Mouse (Mus musculus) forebrain, embryonic 14.5 days (tissue): ENCODE data around the gene 4930590J08Rik. TPM values are rescaled to one million over a fixed set of nuclear protein-coding genes. Genes with fewer than 3 reads are reported as not detected.
A peak's percentile ranks its signal among the peaks of the same experiment; 100 is the strongest.

Experiments used
- ATAC-seq: fragments of 200-750 bp; cut with Nextera tagmentation; 2 replicates; pipeline ENCODE4 v1.8.0; 2017; ENCODE audit warnings: mild to moderate bottlenecking, moderate library complexity
- DNase-seq: peaks from one replicate; pipeline ENCODE4 v3.0.0-alpha.2; 2015; ENCODE audit warnings: low spot score
- H3K27ac ChIP-seq: fragments of 300-500 bp; sonication (generic); 2 replicates; pipeline ENCODE4 v1.5.1; 2014; ENCODE audit warnings: low read depth, mild to moderate bottlenecking, control low read depth, low read length, moderate library complexity
- H3K27me3 ChIP-seq: fragments of 300-500 bp; sonication (generic); replicated peaks from 2 replicates; pipeline ENCODE4 v1.6.1; 2014; ENCODE audit warnings: low read length, control low read depth, mixed read lengths; ENCODE audit not compliant: control insufficient read depth, insufficient read depth
- H3K36me3 ChIP-seq: fragments of 300-500 bp; sonication (generic); 2 replicates; pipeline ENCODE4 v1.6.1; 2014; ENCODE audit warnings: low read length, control low read depth; ENCODE audit not compliant: control insufficient read depth, insufficient read depth
- H3K4me1 ChIP-seq: fragments of 300-500 bp; sonication (generic); 2 replicates; pipeline ENCODE4 v1.6.1; 2014; ENCODE audit warnings: antibody characterized with exemption, low read length, control low read depth; ENCODE audit not compliant: control insufficient read depth, insufficient read depth
- H3K4me2 ChIP-seq: fragments of 300-500 bp; sonication (generic); 2 replicates; pipeline ENCODE4 v1.6.1; 2014; ENCODE audit warnings: mild to moderate bottlenecking, control low read depth, low read length
- H3K4me3 ChIP-seq: fragments of 300-500 bp; sonication (generic); 2 replicates; pipeline ENCODE4 v1.5.1; 2014; ENCODE audit warnings: low read depth, low read length, control low read depth
- H3K9ac ChIP-seq: fragments of 300-500 bp; sonication (generic); 2 replicates; pipeline ENCODE4 v1.6.1; 2014; ENCODE audit warnings: mild to moderate bottlenecking, low read length, control low read depth, moderate library complexity
- H3K9me3 ChIP-seq: fragments of 300-500 bp; sonication (generic); replicated peaks from 2 replicates; pipeline ENCODE4 v1.6.1; 2016; ENCODE audit warnings: low read length, control low read depth, mixed read lengths; ENCODE audit not compliant: control insufficient read depth
- WGBS: fragments of 180-500 bp; shearing (Covaris S2); extraction: QIAGEN DNeasy Blood & Tissue Kit; methylation state at CpG from one replicate; pipeline ENCODE4 v1.1.7; 2014; 5-methylcytosine and 5-hydroxymethylcytosine counted together
- polyA plus RNA-seq: library from polyadenylated mRNA; unstranded; fragments of >200 nt; fragmentation: Nextera tagmentation; extraction: Ambion mirVana; gene quantifications from 2 replicates; pipeline ENCODE4 v1.2.1, GENCODE M21; 2014

The 4930590J08Rik gene
- polyA plus RNA-seq, 1 experiment from 2014 or later, result 0.70 TPM

DNA sequence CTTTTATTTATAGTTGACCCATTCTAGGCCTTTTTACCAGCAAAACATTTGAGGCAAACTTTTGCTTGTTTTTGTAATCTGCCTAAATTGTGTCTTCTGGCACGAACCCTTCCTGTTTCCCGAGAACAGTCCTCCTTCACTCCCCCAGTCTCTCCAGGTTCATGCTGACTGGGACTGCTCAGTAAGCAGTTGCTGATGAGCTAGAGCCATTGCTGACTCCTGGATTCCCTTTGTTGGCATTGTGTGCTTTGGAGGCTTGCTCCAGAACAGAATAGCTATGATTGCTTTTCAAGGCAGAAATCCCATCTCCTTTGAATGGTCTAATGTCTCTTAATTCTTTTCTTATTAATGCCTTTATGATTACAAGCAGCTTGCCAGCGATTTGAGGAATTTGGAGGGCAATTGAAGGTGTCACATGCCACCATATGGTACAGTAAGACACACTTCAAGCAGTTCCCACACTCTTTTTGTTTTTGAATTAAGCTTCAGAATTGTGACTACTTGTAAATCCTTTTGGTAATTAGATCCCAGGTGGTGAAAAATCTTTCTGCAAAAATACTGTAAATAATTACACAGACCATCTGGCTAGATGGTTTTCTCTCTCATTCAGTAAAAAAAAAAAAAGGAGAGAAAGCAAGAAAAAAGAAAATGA, 13.2 kb upstream of the 4930590J08Rik start:
- Histone ChIP-seq H3K27ac (no peak overlapping the region), H3K4me3 (no peak overlapping the region), H3K4me2 (no peak overlapping the region), H3K9me3 (no peaks in the 10 kb centered on the region), H3K4me1 (no peaks in the 10 kb centered on the region), H3K27me3 (no peaks in the 10 kb centered on the region), H3K36me3 (peaks cover 84% of the 10 kb centered on the region), H3K9ac (no peak overlapping the region)
- peak; percentile 79 for DNase-seq
- ATAC-seq, result peak; percentile 50; the same call in 1 of the 2 replicates
- 57% methylated on average over 3 of the region's 3 CpGs for WGBS

DNA sequence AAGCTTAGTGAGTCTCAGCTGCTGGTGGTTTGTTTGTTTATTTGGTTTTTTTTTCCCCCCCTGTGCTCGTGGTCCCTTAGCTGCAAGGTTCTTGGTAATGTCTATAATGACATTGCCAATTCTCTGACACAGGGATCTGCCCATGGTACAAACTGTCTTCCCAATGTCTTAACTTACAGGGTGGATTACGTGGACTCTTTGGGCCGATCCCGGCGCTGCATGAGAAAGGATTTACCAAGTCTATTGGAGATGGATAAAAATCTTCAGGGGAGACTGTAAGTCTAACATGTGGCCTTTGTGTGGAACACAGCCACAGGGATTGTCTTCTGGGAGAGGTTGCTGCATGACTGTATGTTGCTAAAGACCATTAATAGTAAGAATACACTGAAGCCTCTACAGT, 12.0 kb upstream of the 4930590J08Rik start:
- ATAC-seq (no peak), DNase-seq (no peak)
- no peak overlapping the region for H3K4me2 ChIP-seq
- H3K27ac ChIP-seq, result no peak overlapping the region
- H3K9ac ChIP-seq, result no peak overlapping the region
- no peaks in the 10 kb centered on the region for H3K9me3 ChIP-seq
- 92% methylated on average over 5 of the region's 5 CpGs for WGBS
- H3K27me3 ChIP-seq, result no peaks in the 10 kb centered on the region
- H3K4me3 ChIP-seq, result no peak overlapping the region
- H3K4me1 ChIP-seq, result no peaks in the 10 kb centered on the region
- H3K36me3 ChIP-seq, result peaks cover 87% of the 10 kb centered on the region

DNA sequence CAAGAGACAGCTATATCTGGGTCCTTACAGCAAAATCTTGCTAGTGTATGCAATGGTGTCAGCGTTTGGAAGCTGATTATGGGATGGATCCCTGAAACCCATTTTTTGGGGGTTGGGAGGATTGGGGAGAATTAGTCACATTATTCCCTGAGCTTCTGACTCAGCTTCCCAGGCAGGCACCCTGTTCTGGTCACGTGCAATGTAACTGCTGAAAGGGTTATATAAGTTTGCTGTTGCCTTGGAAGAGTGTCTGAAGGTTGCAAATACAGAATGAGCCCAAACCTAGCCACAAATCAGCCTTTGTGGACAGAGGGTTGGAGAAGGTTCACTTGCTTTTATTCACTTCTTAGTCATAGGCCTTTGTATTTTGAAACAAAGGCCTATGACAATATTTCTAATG, 10.8 kb upstream of the 4930590J08Rik start:
- no peak for ATAC-seq
- DNase-seq, result no peak

DNA sequence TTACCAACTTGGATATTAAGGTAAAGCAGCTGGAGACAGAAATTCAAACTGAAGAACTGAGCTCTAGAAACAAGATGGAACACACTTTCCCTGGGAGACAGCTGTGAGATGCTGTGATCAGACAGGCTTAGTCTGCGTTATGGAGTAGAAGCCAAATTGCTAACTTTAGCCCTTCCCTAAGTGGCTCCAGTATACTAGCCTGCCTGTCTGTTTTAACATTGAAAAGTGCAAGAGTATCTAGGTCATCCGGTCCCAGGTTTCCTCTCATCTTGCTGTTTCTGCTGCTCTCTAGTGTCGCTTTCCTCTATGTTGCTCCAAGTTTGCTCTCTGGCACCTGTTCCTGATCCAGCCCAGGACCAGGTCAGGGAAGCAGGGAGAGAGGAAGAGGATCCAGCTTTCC, 5.8 kb upstream of the 4930590J08Rik start:
- H3K27ac ChIP-seq, result no peak overlapping the region
- no peak for ATAC-seq
- WGBS, result 95% methylated on average over 3 of the region's 3 CpGs
- H3K36me3 ChIP-seq, result peaks cover 92% of the 10 kb centered on the region
- no peaks in the 10 kb centered on the region for H3K9me3 ChIP-seq
- no peak overlapping the region for H3K4me3 ChIP-seq
- H3K27me3 ChIP-seq, result no peaks in the 10 kb centered on the region
- no peak for DNase-seq
- no peaks in the 10 kb centered on the region for H3K4me1 ChIP-seq
- no peak overlapping the region for H3K9ac ChIP-seq
- H3K4me2 ChIP-seq, result no peak overlapping the region

More for the DNA sequence above, 10.8 kb upstream of the 4930590J08Rik start:
- no peaks in the 10 kb centered on the region for H3K27me3 ChIP-seq
- no peaks in the 10 kb centered on the region for H3K9me3 ChIP-seq
- H3K36me3 ChIP-seq, result peaks cover 86% of the 10 kb centered on the region
- WGBS, result 96% methylated on average over 2 of the region's 2 CpGs
- H3K4me1 ChIP-seq, result no peaks in the 10 kb centered on the region
- H3K27ac ChIP-seq, result no peak overlapping the region
- H3K9ac ChIP-seq, result no peak overlapping the region
- no peak overlapping the region for H3K4me3 ChIP-seq
- no peak overlapping the region for H3K4me2 ChIP-seq

DNA sequence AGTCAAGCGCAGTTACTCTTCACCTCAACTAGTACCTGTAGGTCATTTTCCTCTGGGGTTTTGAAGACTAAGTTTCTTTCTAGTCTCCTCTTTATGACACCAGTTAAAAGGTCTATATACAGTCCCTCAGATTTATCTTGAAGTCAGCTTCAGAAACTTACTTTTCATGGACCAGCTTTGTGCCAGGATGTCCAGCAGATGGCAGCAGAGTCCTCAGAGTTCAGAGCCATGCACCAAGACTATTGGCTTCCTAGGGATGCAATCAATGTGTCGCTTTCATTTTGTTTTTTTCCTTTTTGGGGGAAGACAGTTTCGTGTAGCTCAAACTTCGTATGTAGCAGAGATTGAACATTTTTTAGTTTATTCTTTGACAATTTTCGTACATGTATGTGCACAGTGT, 1.1 kb upstream of the 4930590J08Rik start:
- no peaks in the 10 kb centered on the region for H3K27me3 ChIP-seq
- 36% methylated on average over 5 of the region's 5 CpGs for WGBS
- H3K9ac ChIP-seq, result no peak overlapping the region
- DNase-seq, result peak; percentile 91
- no peaks in the 10 kb centered on the region for H3K4me1 ChIP-seq
- H3K27ac ChIP-seq, result no peak overlapping the region
- no peaks in the 10 kb centered on the region for H3K9me3 ChIP-seq
- no peak overlapping the region for H3K4me3 ChIP-seq
- H3K4me2 ChIP-seq, result no peak overlapping the region
- peaks cover 62% of the 10 kb centered on the region for H3K36me3 ChIP-seq
- ATAC-seq, result peak; percentile 71

DNA sequence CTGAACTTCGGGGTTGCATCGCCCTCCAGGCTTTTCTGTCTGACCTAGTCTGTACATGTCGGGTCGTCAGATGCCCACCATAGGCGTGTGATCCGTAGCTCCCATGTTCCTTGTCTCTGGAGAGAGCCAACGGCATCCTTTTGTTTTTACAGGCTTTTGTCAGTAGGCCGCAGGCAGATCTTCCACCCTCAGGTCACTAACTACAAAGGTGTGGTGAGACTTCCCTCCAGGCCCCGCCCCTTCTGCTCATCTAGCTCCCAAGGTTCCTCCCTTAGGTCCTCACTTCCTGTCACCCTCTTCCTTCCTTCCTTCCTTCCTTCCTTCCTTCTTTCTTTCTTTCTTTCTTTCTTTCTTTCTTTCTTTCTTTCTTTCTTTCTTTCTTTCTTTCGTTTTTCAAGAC, 11.4 kb downstream of the 4930590J08Rik start:
- no peak overlapping the region for H3K4me3 ChIP-seq
- no peak overlapping the region for H3K9ac ChIP-seq
- H3K36me3 ChIP-seq, result no peaks in the 10 kb centered on the region
- no peaks in the 10 kb centered on the region for H3K27me3 ChIP-seq
- WGBS, result 89% methylated on average over 10 of the region's 10 CpGs
- no peaks in the 10 kb centered on the region for H3K9me3 ChIP-seq
- H3K4me2 ChIP-seq, result no peak overlapping the region
- H3K4me1 ChIP-seq, result no peaks in the 10 kb centered on the region
- no peak for ATAC-seq
- no peak overlapping the region for H3K27ac ChIP-seq
- no peak for DNase-seq

DNA sequence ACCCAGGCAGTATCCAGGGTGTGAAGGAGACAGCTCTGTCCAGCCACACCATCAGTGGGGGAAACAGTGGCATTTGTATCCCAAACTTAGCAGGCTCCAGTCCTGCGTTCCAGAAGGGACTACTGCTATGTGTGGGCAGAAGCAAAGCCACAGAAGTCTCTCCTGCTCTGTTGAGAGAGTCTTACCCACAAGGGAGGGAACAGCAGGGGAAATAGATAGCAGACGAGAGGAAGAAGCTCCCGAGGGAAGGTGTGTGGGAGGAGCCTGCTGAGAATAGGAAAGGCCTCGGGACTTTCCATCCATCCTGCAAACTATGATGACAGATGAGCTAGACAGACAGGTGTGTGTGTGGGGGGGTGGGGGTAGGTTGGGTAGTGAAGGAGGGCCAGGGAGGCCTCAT, 14.7 kb downstream of the 4930590J08Rik start:
- H3K4me1 ChIP-seq, result no peaks in the 10 kb centered on the region
- H3K36me3 ChIP-seq, result no peaks in the 10 kb centered on the region
- H3K9ac ChIP-seq, result no peak overlapping the region
- DNase-seq (no peak), ATAC-seq (no peak)
- H3K27ac ChIP-seq, result no peak overlapping the region
- H3K4me3 ChIP-seq, result no peak overlapping the region
- H3K27me3 ChIP-seq, result no peaks in the 10 kb centered on the region
- no peak overlapping the region for H3K4me2 ChIP-seq
- WGBS, result 75% methylated on average over 4 of the region's 4 CpGs
- no peaks in the 10 kb centered on the region for H3K9me3 ChIP-seq

DNA sequence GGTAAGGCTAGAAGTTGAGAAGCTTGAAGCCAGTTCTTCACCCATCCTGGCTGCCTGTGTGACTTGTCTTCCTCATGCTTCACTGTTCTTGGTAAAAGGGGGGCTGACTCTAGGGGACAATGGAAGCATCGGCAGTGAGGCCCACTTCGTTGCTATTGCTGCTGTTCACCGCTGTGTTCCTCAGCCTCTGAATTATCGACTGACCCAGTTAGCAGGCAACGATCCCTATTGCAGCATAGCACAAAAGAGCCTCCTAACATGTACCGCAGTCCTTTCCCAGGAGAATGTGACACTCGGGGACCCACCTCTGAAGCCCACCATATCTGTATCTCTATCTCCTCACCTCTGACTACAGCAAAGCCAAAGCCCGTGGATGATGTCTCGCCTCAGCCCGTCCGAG, 15.1 kb downstream of the 4930590J08Rik start:
- DNase-seq (no peak), ATAC-seq (no peak)
- H3K27me3 ChIP-seq, result no peaks in the 10 kb centered on the region

DNA sequence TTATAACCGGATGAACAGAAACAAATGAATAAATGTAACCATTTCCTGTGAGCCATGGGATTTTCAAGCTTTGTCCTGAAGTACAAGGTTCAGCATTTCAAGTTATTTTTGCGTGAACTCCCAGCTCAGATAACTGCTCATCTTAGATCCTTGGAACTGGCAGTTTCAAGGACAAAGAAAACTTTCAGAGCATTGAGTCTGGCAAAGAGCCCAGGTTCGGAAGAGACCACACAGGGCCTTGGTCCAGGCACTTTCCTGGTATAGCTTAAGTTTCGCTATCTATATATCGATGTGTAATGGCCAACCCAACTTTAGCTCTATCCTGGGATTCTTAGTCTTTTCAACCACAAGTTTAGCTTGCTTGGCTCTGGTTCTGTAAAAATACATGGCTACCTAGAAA, 28.6 kb downstream of the 4930590J08Rik start:
- WGBS, result 77% methylated on average over 5 of the region's 5 CpGs
- H3K27ac ChIP-seq, result no peak overlapping the region
- no peak overlapping the region for H3K4me2 ChIP-seq
- H3K4me1 ChIP-seq, result no peaks in the 10 kb centered on the region
- no peak for DNase-seq
- H3K4me3 ChIP-seq, result no peak overlapping the region
- no peaks in the 10 kb centered on the region for H3K36me3 ChIP-seq
- H3K9ac ChIP-seq, result no peak overlapping the region
- no peaks in the 10 kb centered on the region for H3K27me3 ChIP-seq
- no peak for ATAC-seq
- H3K9me3 ChIP-seq, result no peaks in the 10 kb centered on the region

More for the DNA sequence above, 15.1 kb downstream of the 4930590J08Rik start:
- Histone ChIP-seq H3K4me2 (no peak overlapping the region), H3K4me3 (no peak overlapping the region), H3K9ac (no peak overlapping the region), H3K4me1 (no peaks in the 10 kb centered on the region), H3K9me3 (no peaks in the 10 kb centered on the region), H3K36me3 (no peaks in the 10 kb centered on the region), H3K27ac (no peak overlapping the region)
- WGBS, result 84% methylated on average over 11 of the region's 11 CpGs
